Mouse (Mus musculus): ENCODE results near the gene Mrpl22.
"Not testable (repeated sequence)": the region's sequence is repeated elsewhere in the genome, so short reads cannot be mapped to it uniquely, and the experiment has no call there.

The Mrpl22 gene

DNA sequence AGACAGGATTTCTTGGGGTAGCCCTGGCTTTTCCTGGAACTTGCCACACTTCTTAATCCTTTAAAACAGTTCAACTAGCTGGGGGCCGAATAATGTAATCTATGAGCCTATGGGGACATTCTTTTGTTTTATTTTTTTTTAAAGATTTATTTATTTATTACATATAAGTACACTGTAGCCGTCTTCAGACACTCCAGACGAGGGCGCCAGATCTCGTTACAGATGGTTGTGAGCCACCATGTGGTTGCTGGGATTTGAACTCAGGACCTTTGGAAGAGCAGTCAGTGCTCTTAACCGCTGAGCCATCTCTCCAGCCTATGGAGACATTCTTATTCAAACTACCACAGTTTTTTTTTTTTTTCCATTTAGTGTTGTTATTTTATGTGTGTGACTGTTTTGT, 8.5 kb downstream of the Mrpl22 start:
- DNase-seq (ENCODE audit: low spot score in 2 of 2) = not testable (repeated sequence)

DNA sequence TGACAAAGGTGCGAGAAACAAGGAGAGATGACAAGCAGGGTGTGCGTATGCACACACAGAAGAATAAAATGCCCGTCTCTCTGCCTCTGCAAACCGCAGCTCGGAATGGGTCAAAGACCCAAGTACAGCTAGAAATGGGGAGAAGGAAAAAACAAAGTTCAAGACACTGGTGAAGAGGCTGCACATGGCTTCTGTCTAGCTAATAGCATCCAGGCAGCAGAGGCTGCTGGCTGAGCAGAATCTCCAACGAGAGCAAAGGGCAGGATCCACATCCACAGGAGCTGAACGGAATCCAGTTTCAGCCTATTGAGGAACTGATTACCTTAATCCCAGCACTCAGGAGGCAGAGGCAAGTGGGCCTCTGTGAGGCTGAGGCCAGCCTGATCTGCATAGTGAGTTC, 9.3 kb downstream of the Mrpl22 start:
- no peak for DNase-seq (ENCODE audit: low spot score in 2 of 2)

DNA sequence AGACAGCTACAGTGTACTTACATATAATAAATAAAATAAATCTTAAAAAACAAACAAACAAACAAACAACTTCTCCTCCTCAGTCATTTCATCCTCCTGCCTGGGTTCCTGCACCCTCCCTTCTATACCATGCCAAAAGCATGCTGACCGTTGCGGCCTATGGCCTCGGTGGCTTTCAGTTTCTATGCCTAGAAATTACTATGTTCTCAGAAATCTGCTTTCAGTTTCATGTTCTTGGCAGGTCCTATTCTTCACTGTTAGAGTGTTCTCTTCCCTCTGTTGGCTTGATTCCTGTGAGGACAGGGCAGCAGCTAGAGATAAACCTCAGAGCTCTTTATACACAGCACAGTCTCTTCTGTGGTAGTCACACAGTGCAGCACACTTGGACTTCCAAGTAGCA, 12.1 kb downstream of the Mrpl22 start:
- no peak for DNase-seq (ENCODE audit: low spot score in 2 of 2)

DNA sequence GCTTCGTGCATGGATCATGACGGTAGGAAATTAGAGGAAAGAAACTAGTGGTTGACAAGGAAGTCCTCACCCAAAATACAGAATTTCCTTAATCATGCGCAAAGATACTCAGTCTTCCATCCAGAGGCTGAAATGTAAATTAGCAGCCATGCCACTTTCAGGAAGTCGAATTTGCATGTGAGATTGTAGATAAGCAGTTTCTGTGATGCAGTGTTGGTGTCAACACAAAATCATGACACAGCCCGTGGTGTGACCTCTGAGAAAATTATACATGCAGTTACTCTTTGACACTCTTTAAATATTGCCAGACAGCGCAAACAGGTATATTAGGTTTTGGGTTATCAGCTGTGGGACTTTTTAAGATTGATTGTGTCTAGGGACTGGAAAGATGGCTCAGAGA, 18.2 kb downstream of the Mrpl22 start:
- DNase-seq (ENCODE audit: low spot score in 2 of 2) = no peak

DNA sequence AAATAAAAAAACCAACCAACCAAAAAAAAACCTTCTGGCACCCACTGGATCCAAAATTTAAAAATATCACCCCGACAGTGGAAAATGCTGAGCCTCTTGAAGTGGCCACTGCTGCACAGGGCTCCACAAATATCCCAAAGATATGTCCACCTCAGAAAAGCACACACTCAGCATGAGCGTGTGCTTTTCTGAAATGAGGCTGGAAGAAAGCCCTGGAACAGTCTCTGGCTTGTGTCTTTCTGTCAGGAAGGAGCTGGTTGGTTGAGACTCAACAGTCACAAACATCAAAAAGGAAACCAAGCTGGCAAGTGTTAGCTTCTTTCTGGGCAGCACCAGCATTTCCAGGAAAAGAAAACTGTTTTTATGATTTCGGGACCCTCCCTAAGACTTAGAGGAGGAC, 21.9 kb downstream of the Mrpl22 start:
- peak in 1 of 2 experiments; percentile 28 for DNase-seq (ENCODE audit: low spot score in 2 of 2)

DNA sequence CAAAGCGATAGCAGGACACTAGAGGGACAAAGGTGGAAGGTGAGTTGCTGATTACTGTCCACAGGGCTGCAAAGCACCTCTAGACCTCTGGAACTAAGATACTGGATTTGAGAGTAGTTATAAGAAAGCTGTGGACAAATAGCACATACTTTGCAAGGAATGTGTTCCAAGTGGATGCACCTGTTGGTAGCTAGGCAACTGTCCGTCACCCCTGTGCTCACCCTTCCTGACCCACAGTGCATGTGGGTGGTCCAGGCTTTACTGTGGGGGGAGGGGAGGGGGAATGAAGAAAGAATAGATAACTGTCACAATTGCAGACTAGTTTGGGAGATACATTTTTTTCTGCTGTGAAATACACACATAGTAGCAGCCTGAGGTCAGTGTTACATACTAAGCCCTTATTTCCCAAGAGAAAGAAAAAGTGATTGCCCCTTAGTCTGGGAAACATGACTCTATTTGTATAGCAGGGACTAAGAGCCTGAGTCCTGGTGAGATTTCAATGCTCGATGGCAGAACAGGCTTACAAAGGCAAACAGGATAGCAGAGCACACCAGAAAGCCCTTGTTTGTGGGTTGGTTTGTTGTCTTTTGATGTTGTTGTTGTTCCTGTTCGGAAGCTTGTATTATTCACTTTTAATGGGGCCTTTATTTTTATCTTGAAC, 22.5 kb downstream of the Mrpl22 start:
- no peak for DNase-seq (ENCODE audit: low spot score in 2 of 2)

DNA sequence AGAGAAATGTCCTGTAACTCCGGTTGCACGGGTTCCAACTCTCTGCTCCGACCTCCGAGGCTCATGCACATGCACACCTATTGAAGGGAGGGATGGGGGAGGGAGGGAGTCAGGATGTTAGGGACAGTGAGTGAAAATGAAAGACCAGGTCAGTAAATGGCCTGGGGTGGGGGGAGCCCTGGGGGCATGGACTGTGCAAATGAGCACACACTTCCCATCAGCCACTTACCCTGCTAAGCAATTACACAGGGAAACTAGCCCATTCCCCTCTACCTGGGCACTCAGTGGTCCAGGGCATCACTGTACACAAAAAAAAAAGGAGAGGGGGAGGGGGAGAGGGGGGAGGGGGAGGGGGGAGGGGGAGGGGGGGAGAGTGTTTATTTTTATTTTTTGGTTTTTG, 27.2 kb downstream of the Mrpl22 start:
- no peak for DNase-seq (ENCODE audit: low spot score in 2 of 2)

DNA sequence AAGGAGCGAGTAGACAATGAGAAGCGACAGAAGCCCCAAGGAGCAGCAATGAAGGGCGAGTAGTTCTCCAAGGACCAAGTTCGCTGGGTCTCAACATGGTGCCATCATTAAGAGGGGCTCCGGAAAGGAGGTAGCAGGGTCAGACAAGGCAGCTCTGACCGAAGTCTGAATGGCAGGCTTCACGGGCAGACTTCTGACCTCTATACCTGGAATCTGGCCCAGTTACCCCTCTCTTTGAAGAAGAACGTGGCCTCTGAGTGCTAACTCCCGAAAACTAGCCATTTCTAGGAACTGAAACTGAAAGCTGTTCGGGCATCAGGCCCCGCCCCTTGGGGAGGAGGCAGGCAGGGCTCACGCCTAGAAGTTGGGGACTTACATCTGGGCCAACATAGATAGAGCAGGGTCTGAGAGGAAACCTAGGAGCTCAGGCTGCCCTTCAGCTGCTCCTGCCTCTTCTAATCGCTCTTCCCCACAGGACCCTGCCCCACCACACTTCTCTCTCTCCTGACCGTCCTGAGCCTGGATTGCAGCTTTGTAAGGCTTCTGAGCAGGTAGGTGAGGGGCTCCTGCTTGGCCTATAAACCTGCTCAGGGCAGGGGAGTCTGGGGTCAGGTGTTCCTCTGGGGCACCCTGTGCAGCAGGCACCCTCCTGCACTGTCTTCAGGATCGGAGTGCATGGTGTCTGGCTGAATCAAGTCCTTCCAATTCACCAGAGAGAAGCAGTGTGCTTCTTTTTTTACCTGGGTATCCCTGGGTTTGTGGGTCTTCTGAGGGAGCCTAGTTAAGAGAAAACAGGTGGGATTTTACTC, 28.0 kb downstream of the Mrpl22 start, which contains the start of the genes Igtp and Irgm2:
Gene Igtp (plus strand): TSS at position 328 of the 809 bp plus-strand sequence.
Gene Irgm2 (plus strand): TSS at position 390 of the 809 bp plus-strand sequence.
- peak in 1 of 2 experiments; percentile 35 for DNase-seq (ENCODE audit: low spot score in 2 of 2)

DNA sequence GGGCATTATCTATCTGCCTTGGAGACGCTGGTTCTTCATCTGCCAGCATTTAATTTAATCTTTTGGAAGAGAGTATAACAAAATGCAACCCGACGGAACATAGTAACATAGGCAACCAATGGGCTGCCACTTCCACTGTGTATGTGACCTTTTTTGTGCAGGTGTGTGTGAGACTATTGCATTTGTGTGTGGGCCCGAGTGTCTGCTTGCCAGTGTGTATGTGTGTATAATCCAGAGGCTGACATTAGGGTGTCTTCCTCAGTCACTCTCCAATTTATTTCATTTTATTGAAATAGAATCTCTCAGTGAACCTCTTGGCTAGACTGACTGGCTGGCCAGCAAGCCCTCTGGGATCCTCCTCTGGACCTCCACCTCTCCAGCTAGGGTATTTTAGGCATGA, 28.8 kb downstream of the Mrpl22 start:
- DNase-seq (ENCODE audit: low spot score in 2 of 2) = no peak

DNA sequence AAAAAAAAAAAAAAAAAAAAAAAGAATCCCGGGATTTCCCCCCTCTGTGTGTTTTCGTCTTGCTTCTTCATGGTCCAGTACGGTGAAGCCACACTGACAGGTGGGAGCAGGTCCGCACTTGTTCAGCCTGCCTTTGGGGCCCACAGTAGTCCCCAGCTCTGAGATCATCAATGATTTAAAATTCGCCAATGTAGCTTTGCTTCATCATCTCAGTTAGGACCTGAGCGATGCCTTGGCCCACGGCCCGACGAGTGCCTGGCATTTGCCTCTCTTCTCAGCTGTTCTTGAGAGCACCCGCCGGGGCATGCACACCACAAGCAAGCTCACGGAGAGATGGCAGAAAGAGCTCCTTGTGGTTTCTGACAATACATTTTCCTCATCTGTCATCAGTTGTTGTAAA, 29.6 kb downstream of the Mrpl22 start:
- no peak for DNase-seq (ENCODE audit: low spot score in 2 of 2)

DNA sequence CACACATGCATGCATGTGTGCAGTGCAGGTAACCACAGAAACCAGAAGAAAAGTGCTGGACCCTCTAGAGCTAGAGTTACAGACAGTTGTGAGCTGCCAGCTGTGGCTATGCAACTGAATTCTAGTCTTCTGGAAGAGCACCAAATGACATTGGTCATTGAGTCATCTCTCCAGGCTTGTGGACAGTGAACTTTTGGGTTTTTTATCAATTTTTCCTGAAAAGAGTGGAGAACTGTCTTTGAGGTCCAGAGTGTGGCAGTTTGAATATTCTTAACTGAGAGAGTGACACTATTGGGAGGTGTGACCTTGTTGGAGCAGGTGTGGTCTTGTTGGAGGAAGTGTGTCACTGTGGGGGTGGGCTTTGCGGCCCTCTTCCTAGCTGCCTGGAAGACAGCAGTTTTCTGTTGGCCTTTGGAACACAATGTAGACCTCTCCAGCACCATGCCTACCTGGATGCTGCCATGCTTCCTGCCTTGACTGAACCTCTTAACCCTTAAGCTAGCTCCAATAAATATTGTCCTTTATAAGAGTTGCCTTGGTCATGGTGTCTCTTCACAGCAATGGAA, 38.9 kb downstream of the Mrpl22 start:
- DNase-seq (ENCODE audit: low spot score in 2 of 2) = no peak

DNA sequence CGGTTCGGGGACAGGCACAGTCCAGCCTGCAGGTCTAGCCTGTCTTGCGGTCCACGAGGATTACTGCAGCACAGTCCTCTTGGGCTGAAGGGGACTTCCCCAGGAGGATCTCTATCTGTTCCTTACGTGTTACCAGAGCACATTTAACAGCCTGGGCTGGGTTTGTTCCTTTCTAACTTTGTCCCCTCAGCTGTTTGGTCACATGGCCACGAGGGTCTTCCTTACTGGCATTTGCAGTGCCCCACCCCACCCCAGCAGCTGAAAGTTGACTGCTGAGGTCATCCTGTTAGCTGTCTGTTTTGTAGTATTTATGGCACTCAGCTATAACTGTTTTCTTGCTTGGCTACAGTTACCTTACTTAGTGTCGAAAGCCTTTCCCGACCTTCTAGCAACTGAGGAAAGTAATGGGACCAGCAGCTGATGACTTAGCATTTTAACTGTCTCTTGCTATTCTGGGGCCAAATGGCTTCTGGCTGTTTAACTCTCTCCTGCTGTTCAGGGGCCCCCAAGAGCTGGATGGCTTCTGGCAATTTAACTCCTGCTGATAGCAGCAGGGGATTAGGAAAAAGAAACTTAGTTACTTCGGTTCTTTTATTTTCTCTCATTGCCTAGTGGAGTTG, 39.7 kb downstream of the Mrpl22 start:
- DNase-seq (ENCODE audit: low spot score in 2 of 2) = no peak

DNA sequence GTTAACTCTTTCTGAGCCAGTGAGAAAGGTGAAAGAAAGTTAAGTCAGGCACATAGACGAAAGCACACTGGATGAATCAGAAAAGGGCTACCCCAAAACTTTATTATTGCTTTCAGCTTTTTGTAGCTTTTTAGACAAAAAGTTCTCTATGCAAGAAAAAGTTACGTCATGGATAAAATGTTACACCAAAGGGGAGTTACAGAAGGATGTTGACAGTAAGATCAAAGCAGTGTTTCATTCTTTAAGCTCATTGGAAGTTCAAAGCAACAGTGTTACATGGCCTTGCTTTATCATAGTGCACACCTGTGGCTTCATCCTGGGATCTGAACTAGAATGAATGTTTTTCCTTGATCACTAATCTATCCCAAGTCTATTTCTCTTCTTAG, 40.2 kb downstream of the Mrpl22 start:
- DNase-seq (ENCODE audit: low spot score in 2 of 2) = no peak

DNA sequence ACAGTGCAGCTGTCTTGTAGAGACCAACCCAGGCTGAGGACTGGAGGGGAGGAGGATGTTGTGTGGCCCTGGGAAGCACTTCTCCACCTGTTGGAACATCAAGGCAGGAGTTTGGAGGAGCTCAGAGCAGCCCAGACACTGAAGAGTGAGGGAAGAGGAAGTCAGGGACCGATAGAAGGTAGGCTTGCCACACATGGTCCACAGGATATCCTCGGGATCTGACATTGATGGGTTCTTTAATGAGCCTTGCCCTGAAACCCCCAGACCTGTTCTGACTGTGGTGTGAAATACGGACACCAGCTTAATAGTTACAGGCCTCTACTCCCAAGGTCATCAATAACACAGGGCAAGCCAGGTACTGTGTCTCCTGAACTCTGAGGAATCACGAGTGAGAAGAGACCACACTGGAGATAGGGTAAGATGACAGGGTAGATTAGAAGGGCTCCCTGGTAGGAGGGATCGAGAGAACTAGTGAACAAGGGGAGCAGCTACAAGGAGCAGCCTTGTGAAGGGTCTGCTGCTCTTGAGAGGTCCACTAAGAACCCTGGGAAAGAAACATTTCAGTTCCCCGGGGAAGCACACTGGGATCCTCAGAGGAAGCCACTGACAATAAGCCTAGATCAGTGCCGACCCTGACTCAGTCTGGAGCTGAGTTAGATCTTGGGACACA, 42.3 kb downstream of the Mrpl22 start:
- no peak for DNase-seq (ENCODE audit: low spot score in 2 of 2)

DNA sequence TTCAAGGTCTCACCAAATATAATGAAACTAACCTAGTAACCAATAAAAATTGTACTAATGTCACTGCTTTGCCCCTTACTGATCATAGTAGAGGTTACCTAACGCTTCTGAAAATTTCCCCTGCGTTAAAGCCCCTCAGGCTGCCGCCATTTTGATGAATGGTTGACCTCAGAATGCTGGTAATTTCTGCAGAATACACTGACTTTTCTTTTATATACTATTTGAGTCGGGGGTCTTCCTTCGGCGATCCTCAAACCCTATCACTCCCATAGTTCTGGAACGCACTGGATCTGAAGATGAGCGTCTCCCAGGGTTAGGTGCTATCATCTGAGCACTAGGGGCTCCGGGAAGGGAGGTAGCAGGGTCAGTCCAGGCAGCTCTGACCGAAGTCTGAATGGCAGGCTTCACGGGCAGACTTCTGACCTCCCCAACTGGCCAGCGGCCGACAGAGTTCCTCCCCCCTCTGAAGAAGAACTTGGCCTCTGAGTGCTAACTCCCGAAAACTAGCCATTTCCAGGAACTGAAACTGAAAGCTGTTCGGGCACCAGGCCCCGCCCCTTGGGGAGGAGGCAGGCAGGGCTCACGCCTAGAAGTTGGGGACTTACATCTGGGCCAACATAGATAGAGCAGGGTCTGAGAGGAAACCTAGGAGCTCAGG, 43.1 kb downstream of the Mrpl22 start:
- DNase-seq (ENCODE audit: low spot score in 2 of 2) = peak in 1 of 2 experiments; percentile 25

DNA sequence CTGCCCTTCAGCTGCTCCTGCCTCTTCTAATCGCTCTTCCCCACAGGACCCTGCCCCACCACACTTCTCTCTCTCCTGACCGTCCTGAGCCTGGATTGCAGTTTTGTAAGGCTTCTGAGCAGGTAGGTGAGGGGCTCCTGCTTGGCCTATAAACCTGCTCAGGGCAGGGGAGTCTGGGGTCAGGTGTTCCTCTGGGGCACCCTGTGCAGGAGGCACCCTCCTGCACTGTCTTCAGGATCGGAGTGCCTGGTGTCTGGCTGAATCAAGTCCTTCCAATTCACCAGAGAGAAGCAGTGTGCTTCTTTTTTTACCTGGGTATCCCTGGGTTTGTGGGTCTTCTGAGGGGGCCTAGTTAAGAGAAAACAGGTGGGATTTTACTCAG, 43.6 kb downstream of the Mrpl22 start:
- DNase-seq (ENCODE audit: low spot score in 2 of 2) = not testable (repeated sequence)

DNA sequence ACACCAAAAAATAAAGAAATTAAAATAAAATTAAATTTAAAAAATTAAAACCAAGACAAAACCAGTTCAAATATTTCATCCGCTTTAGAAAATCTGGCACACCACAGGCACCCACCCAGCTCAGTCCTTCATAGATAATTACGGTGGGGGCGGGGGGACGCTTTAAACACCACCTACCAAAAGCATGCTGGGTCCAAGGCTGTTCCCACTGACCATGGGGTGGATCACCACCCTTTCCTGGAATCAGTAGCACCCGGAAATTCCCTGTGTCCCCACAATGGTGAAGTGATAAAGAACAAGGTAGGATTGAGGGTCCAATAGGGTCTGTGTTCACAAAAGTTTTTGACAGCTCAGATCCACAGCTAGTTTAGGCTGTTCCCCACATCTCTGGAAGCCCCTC, 44.4 kb downstream of the Mrpl22 start:
- no peak for DNase-seq (ENCODE audit: low spot score in 2 of 2)

DNA sequence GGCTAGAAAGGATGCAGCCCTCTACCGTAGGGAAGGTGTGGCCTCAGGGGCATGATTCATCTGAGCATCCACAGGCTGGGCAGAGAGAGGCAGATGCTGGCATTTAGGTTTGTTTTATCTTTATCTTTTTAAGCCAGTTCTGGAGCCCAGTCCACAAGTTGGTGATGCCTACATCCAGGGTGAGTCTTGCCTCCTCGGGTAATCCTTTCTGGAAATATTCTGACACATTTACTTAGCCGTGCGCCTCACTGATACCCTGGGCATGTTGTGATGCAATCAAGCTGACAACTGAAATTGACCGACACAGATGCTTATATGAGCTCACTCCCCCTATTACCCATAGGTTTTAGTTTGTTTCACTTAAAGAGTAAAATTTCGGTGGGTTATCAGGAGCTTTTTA, 45.4 kb downstream of the Mrpl22 start:
- DNase-seq (ENCODE audit: low spot score in 2 of 2) = no peak

DNA sequence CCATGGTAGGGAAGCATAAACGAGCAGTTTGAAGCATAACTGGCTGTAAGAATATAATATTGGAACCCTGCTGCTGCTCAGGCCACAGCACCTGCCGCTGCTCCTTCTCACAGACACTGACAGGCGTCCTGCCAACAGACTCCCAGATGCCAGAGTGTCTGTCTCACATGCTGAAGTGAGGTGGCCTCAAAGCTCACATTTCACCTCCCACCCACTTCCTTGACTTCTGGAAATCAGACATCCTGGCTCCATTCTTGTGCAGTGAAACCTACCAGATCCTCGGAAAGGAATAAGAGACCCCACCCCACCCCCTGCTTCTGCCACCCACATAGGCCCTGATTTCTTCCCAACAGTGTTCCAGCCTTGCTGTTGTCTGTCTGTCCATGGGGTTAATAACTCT, 52.3 kb downstream of the Mrpl22 start:
- DNase-seq (ENCODE audit: low spot score in 2 of 2) = no peak

DNA sequence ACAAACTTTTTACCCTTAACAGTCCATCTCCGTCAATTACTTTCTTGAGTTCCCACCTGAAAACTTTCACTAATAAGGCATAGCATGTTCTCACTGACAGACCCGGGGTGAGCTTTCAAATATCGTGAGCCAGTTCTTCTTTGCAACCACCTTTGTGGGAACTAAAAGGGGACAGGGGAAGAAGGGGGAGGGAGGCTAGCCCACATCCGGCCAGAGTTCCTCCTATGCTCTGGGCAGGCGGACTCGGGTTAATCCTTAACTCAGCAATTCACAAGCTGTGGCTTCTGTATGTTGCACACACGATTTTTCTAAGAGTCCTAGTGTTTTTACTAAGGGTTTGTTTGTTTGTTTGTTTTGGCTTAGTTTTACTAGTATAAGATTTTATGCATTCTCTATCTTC, 52.9 kb downstream of the Mrpl22 start:
- no peak for DNase-seq (ENCODE audit: low spot score in 2 of 2)

DNA sequence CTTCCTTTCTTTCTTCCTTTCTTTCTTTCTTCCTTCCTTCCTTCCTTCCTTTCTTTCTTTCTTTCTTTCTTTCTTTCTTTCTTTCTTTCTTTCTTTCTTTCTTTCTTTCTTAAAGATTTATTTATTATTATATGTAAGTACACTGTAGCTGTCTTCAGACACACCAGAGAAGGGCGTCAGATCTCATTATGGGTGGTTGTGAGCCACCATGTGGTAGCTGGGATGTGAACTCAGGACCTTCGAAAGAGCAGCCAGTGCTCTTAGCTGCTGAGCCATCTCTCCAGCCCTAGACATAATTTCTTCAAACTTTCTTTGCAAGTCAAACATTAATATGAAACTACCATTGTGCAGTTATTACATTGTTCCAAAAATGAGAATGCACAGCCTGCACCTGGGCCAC, 53.4 kb downstream of the Mrpl22 start:
- not testable (repeated sequence) for DNase-seq (ENCODE audit: low spot score in 2 of 2)

Measured in right cerebral cortex, postnatal 36 days (tissue).